Mouse (Mus musculus) thymus, adult 2 months (tissue): ENCODE results near the gene Gstm3.

Source experiments
- CTCF ChIP-seq: fragments of 200-500 bp; IDR thresholded peaks from 2 replicates; pipeline ENCODE4 v1.5.1; 2012; ENCODE audit warnings: mild to moderate bottlenecking, control low read depth, low read length, moderate library complexity, borderline replicate concordance; ENCODE audit not compliant: control insufficient read depth, poor library complexity, insufficient read depth; ENCODE audit errors: extremely low read depth
- POLR2A ChIP-seq: fragments of 200-500 bp; IDR thresholded peaks from 2 replicates; pipeline ENCODE4 v1.6.1; 2012; ENCODE audit warnings: mild to moderate bottlenecking, low read length, control low read depth, moderate library complexity; ENCODE audit not compliant: control insufficient read depth, poor library complexity, insufficient read depth; ENCODE audit errors: extremely low read depth

GRCm38 (mm10) chr3:107931670-107932069 lies 37.4 kb downstream of the Gstm3 start, which contains the start of gene Gstm7:
- TF ChIP-seq POLR2A (no peak), CTCF (no peak)
